Mouse (Mus musculus) midbrain, embryonic 14.5 days (tissue): ENCODE data around the gene Cygb. TPM values are rescaled to one million over a fixed set of nuclear protein-coding genes. Genes with fewer than 3 reads are reported as not detected.

Experiments
- ATAC-seq: fragments of 200-750 bp; cut with Nextera tagmentation; 2 replicates; pipeline ENCODE4 v1.8.0; 2017; ENCODE audit warnings: moderate number of reproducible peaks, moderate library complexity; ENCODE audit not compliant: low FRiP score, low TSS enrichment
- DNase-seq: peaks from one replicate; pipeline ENCODE4 v3.0.0-alpha.2; 2015
- H3K27ac ChIP-seq: fragments of 300-500 bp; sonication (generic); replicated peaks from 2 replicates; pipeline ENCODE4 v1.5.1; 2014; ENCODE audit warnings: mild to moderate bottlenecking, low read depth, low read length, moderate library complexity
- H3K27me3 ChIP-seq: fragments of 300-500 bp; sonication (generic); 2 replicates; pipeline ENCODE4 v1.6.1; 2014; ENCODE audit warnings: low read length, control low read depth, mixed read lengths; ENCODE audit not compliant: control insufficient read depth, insufficient read depth
- H3K36me3 ChIP-seq: fragments of 300-500 bp; sonication (generic); 2 replicates; pipeline ENCODE4 v1.6.1; 2014; ENCODE audit warnings: low read length, control low read depth; ENCODE audit not compliant: control insufficient read depth, insufficient read depth
- H3K4me1 ChIP-seq: fragments of 300-500 bp; sonication (generic); 2 replicates; pipeline ENCODE4 v1.6.1; 2014; ENCODE audit warnings: mild to moderate bottlenecking, antibody characterized with exemption, low read length, control low read depth; ENCODE audit not compliant: control insufficient read depth, insufficient read depth
- H3K4me2 ChIP-seq: fragments of 300-500 bp; sonication (generic); 2 replicates; pipeline ENCODE4 v1.6.1; 2014; ENCODE audit warnings: mild to moderate bottlenecking, low read length, moderate library complexity
- H3K4me3 ChIP-seq: fragments of 300-500 bp; sonication (generic); replicated peaks from 2 replicates; pipeline ENCODE4 v1.5.1; 2014; ENCODE audit warnings: low read depth, low read length
- H3K9ac ChIP-seq: fragments of 300-500 bp; sonication (generic); replicated peaks from 2 replicates; pipeline ENCODE4 v1.6.1; 2014; ENCODE audit warnings: mild to moderate bottlenecking, low read length, moderate library complexity
- H3K9me3 ChIP-seq: fragments of 300-500 bp; sonication (generic); 2 replicates; pipeline ENCODE4 v1.6.1; 2016; ENCODE audit warnings: low read length, control low read depth, mixed read lengths; ENCODE audit not compliant: control insufficient read depth
- WGBS: fragments of 180-500 bp; shearing (Covaris S2); extraction: QIAGEN DNeasy Blood & Tissue Kit; methylation state at CpG from one replicate; pipeline ENCODE4 v1.1.7; 2014; 5-methylcytosine and 5-hydroxymethylcytosine counted together
- polyA plus RNA-seq: library from polyadenylated mRNA; unstranded; fragments of >200 nt; fragmentation: Nextera tagmentation; extraction: Ambion mirVana; gene quantifications from 2 replicates; pipeline ENCODE4 v1.2.1, GENCODE M21; 2014

Gene Cygb
- polyA plus RNA-seq, 1 experiment from 2014 or later, result 19.1 TPM

GRCm38 (mm10) chr11:116665289-116665688 lies 11.2 kb upstream of the Cygb start:
- no peaks in the 10 kb centered on the region for H3K9me3 ChIP-seq
- H3K27me3 ChIP-seq, result no peaks in the 10 kb centered on the region
- no peaks in the 10 kb centered on the region for H3K36me3 ChIP-seq
- no peak overlapping the region for H3K27ac ChIP-seq
- no peak overlapping the region for H3K4me2 ChIP-seq
- no peak for ATAC-seq
- 87% methylated on average over 10 of the region's 10 CpGs for WGBS
- DNase-seq, result no peak
- H3K4me1 ChIP-seq, result peaks cover 27% of the 10 kb centered on the region
- no peak overlapping the region for H3K4me3 ChIP-seq
- no peak overlapping the region for H3K9ac ChIP-seq

- Histone ChIP-seq H3K4me2 (peak overlapping the region; percentile 11), H3K4me1 (peaks cover 31% of the 10 kb centered on the region), H3K4me3 (no peak overlapping the region), H3K36me3 (no peaks in the 10 kb centered on the region), H3K9ac (peak overlapping the region; percentile 32; the same call in 1 of the 2 replicates), H3K9me3 (no peaks in the 10 kb centered on the region), H3K27me3 (no peaks in the 10 kb centered on the region), H3K27ac (peak overlapping the region; percentile 78)
- 55% methylated on average over 8 of the region's 8 CpGs for WGBS
- ATAC-seq (no peak), DNase-seq (no peak)
Measured at GRCm38 (mm10) chr11:116661948-116662377, 7.8 kb upstream of the Cygb start.

DNA sequence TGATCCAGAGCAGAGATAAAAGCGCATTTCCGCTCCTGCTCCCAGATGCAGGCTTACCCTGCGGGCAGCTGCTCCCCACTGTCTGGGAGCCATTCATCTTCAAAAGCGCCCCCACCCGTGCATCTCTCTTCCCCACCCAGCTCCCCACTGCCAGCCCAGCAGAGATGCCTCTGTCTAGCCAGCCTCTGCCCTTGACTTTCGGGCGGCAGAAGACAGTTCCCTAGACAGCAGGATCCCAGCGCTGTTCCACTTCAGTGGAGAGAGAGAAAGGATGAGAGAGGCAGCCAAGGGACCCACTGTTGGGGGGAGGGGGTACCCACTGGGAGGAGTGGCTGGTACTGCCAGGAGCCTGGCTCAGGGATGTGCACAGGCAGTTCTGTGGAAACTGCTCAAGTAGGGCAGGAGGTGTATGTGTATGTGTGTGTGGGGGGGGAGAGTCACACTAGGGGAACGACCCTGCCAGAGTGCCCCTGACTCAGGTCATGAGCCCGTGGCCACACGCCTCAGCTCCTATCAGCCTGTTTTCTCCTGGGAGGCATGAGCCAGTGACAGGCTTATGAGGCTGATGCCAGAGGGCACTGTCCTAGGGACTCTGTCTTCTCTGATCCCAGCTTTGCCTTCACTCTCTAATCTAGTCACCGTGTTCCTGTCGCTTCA lies 7.3 kb upstream of the Cygb start:
- Histone ChIP-seq H3K9me3 (no peaks in the 10 kb centered on the region), H3K27ac (peak overlapping the region; percentile 78), H3K4me2 (peak overlapping the region; percentile 11), H3K9ac (peak overlapping the region; percentile 32; the same call in 1 of the 2 replicates), H3K27me3 (no peaks in the 10 kb centered on the region), H3K4me1 (peaks cover 31% of the 10 kb centered on the region), H3K4me3 (no peak overlapping the region), H3K36me3 (no peaks in the 10 kb centered on the region)
- DNase-seq (peak; percentile 76), ATAC-seq (peak; percentile 35)
- WGBS, result 9% methylated on average over 13 of the region's 13 CpGs

DNA sequence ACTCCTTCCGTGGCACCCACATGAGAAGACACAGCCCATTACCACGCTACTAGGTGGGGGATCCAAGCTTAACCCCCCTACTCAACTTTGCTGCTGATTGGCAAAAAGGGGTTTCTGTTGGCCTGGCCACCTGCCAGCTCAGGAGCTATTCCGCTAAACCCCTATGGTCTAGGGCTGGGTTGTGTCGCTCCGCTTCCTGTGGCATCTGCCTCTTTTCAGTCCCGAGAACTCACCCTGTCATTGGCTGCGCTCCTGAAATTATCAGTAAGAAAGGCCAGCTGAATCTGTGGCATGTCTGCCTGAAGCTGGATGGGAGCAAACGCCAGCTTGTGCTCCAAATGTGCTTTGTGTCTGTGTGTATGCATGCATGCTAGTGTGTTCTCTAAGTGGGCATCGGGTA lies 6.1 kb upstream of the Cygb start:
- Histone ChIP-seq H3K4me1 (peaks cover 31% of the 10 kb centered on the region), H3K27me3 (no peaks in the 10 kb centered on the region), H3K4me3 (no peak overlapping the region), H3K36me3 (no peaks in the 10 kb centered on the region), H3K27ac (peak overlapping the region; percentile 78), H3K9ac (no peak overlapping the region), H3K4me2 (no peak overlapping the region), H3K9me3 (no peaks in the 10 kb centered on the region)
- WGBS, result 69% methylated on average over 9 of the region's 9 CpGs
- DNase-seq, result peak; percentile 23
- no peak for ATAC-seq

DNA sequence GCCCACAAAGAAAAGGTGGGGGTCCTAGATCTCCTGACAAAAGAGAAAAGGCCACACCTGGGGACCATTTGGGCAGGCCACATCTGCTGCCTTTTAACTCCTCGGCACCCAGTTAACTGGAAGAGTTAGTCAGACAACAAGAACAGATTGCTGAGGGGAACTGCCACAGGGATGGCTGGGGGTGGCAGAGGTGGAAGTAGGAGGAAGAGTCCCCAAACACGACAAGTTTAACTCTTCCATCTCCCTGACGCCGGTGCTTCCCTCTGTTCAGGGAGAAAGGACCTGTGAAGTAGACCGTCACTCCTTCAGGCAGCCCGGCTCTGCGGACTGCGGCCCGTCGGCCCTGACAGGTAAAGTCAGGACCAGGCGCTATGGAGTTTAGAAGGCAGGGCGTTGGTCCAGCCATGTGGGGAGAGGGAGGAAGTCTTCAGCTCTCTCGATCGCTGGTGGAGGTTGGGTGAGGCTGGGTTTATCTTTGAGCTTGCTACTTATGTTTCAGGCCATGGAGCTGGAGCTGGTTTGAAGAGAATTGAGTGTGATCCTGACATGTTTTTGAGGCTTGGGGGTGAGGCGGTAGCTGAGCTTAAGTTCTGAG lies 5.0 kb upstream of the Cygb start:
- H3K4me3 ChIP-seq, result no peak overlapping the region
- no peaks in the 10 kb centered on the region for H3K9me3 ChIP-seq
- peaks cover 33% of the 10 kb centered on the region for H3K4me1 ChIP-seq
- ATAC-seq (no peak), DNase-seq (no peak)
- H3K9ac ChIP-seq, result no peak overlapping the region
- H3K36me3 ChIP-seq, result no peaks in the 10 kb centered on the region
- no peak overlapping the region for H3K27ac ChIP-seq
- 81% methylated on average over 15 of the region's 15 CpGs for WGBS
- no peak overlapping the region for H3K4me2 ChIP-seq
- H3K27me3 ChIP-seq, result peaks cover 10% of the 10 kb centered on the region; the same call in 1 of the 2 replicates

DNA sequence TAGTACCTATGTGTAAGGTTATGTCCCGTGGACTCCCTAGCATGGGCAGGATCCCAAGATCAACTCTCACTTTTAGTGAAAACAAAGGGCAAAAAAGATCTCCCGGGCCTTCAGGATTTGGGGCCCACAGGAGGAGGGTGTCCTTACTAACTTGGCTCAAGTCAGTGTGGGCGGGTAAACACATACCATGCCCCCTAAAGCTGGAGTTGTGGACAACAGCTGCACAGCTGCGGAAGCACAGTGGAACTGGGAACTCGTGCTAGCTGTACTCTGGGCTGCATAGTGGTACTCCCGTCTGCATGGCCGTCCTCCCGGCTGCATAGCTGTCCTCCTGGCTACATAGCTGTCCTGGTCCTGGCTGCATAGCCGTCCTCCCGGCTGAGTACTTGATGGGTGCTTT lies 4.1 kb upstream of the Cygb start:
- DNase-seq (no peak), ATAC-seq (no peak; the same call in 1 of the 2 replicates)
- no peaks in the 10 kb centered on the region for H3K9me3 ChIP-seq
- H3K27me3 ChIP-seq, result peaks cover 11% of the 10 kb centered on the region; the same call in 1 of the 2 replicates
- H3K9ac ChIP-seq, result no peak overlapping the region
- peaks cover 36% of the 10 kb centered on the region for H3K4me1 ChIP-seq
- H3K4me3 ChIP-seq, result no peak overlapping the region
- H3K27ac ChIP-seq, result no peak overlapping the region
- peak overlapping the region; percentile 56 for H3K4me2 ChIP-seq
- WGBS, result 58% methylated on average over 10 of the region's 10 CpGs
- no peaks in the 10 kb centered on the region for H3K36me3 ChIP-seq

- WGBS, result 6% methylated on average over 22 of the region's 22 CpGs
- H3K4me3 ChIP-seq, result peak overlapping the region; percentile 22
- peaks cover 33% of the 10 kb centered on the region for H3K4me1 ChIP-seq
- H3K36me3 ChIP-seq, result no peaks in the 10 kb centered on the region
- DNase-seq (peak; percentile 95), ATAC-seq (peak; percentile 82)
- no peaks in the 10 kb centered on the region for H3K9me3 ChIP-seq
- H3K27ac ChIP-seq, result peak overlapping the region; percentile 80
- peaks cover 15% of the 10 kb centered on the region; the same call in 1 of the 2 replicates for H3K27me3 ChIP-seq
- H3K9ac ChIP-seq, result 0 out of 2 replicates have a peak overlapping the region, but pooled peaks have one; percentile 22
- peak overlapping the region; percentile 56 for H3K4me2 ChIP-seq
Measured at GRCm38 (mm10) chr11:116657311-116658223, 3.5 kb upstream of the Cygb start.

DNA sequence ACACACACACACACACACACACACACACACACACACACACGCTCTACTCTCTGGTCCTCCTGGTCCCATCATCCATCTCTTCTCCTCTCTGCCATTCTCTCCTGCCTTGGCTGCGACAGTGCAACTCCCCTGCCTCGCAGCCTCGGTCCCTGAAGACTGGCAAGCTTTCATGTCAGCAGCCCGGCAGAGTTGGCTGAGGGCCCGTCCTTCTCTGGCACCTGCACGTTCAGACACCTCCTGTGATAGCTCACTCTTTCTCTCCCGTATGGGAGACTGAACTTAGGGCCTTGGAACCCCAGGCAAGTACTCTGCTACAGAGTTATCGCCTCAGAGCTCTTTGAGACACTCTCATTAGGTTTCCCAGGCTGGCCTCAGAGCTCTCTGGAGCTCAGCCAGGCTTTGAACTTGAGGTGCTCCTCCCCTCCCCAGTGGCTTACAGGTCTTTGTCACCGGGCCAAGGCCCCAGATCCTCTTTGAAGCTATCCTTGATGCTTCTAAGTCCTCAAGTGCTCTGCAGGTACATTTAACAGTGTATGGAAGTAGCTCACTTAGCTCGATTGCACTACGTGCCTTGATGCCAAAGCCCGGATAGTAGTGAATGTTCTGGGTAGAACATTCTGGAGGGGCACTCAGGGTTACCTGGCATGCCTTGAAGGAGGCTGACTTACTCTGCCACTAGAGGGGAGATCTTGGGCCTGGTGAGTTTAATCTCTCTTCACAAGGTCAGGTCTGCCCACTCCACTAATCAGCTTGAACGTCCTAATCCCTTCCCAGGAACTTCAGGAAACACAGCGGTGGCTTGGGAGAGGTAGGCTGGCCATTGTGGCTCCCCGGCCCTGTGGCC lies 2.5 kb upstream of the Cygb start:
- peak; percentile 16 for DNase-seq
- no peak overlapping the region for H3K27ac ChIP-seq
- no peak overlapping the region for H3K9ac ChIP-seq
- H3K4me2 ChIP-seq, result no peak overlapping the region
- WGBS, result 67% methylated on average over 16 of the region's 16 CpGs
- H3K4me1 ChIP-seq, result peaks cover 24% of the 10 kb centered on the region
- H3K27me3 ChIP-seq, result peaks cover 19% of the 10 kb centered on the region; the same call in 1 of the 2 replicates
- ATAC-seq, result no peak
- no peaks in the 10 kb centered on the region for H3K9me3 ChIP-seq
- H3K4me3 ChIP-seq, result no peak overlapping the region
- no peaks in the 10 kb centered on the region for H3K36me3 ChIP-seq
